Mouse (Mus musculus): Measurements from ENCODE around the gene Rrp9. TPM values are rescaled to one million over a fixed set of nuclear protein-coding genes. Genes with fewer than 3 reads are reported as not detected.
"Not testable (repeated sequence)": the region's sequence is repeated elsewhere in the genome, so short reads cannot be mapped to it uniquely, and the experiment has no call there.

Gene Rrp9
- total RNA-seq, 2 experiments from 2014 or later, result 28.0 to 37.2 TPM

GRCm38 (mm10) chr9:106473753-106474105 lies 2.0 kb upstream of the Rrp9 start:
- DNase-seq, result no peak

GRCm38 (mm10) chr9:106474456-106474855 lies 1.3 kb upstream of the Rrp9 start:
- DNase-seq, result peak; percentile 74 to 84

- DNase-seq, result peak in 1 of 2 experiments; percentile 51
Measured at GRCm38 (mm10) chr9:106475046-106475445, 717 bp upstream of the Rrp9 start.

GRCm38 (mm10) chr9:106476002-106476923 lies 500 bp downstream of the Rrp9 start:
- peak; percentile 80 to 82 for DNase-seq

GRCm38 (mm10) chr9:106476924-106477484 lies 1.2 kb downstream of the Rrp9 start, which contains the start of gene Parp3:
Gene Parp3 (minus strand): TSS chr9:106476949.
- peak; percentile 98 to 99 for DNase-seq

GRCm38 (mm10) chr9:106477649-106478048 lies 1.9 kb downstream of the Rrp9 start:
- no peak for DNase-seq

GRCm38 (mm10) chr9:106478101-106478500 lies 2.3 kb downstream of the Rrp9 start:
- DNase-seq, result no peak

- no peak for DNase-seq
Measured at GRCm38 (mm10) chr9:106480541-106480940, 4.8 kb downstream of the Rrp9 start.

- no peak for DNase-seq
Measured at GRCm38 (mm10) chr9:106481075-106481474, 5.3 kb downstream of the Rrp9 start.

GRCm38 (mm10) chr9:106481676-106482075 lies 5.9 kb downstream of the Rrp9 start:
- no peak for DNase-seq

GRCm38 (mm10) chr9:106482578-106483115 lies 6.9 kb downstream of the Rrp9 start:
- DNase-seq, result no peak

- no peak for DNase-seq
Measured at GRCm38 (mm10) chr9:106483136-106483535, 7.4 kb downstream of the Rrp9 start.

GRCm38 (mm10) chr9:106483606-106484005 lies 7.8 kb downstream of the Rrp9 start:
- DNase-seq, result no peak

GRCm38 (mm10) chr9:106485076-106485475 lies 9.3 kb downstream of the Rrp9 start:
- no peak for DNase-seq

GRCm38 (mm10) chr9:106487602-106488001 lies 11.8 kb downstream of the Rrp9 start:
- not testable (repeated sequence) for DNase-seq

- DNase-seq, result peak in 1 of 2 experiments; percentile 27
Measured at GRCm38 (mm10) chr9:106499667-106500066, 23.9 kb downstream of the Rrp9 start, which contains the start of gene Iqcf1. Gene Iqcf1 (plus strand): TSS chr9:106499967.

- DNase-seq, result no peak
Measured at GRCm38 (mm10) chr9:106501846-106502245, 26.1 kb downstream of the Rrp9 start.

GRCm38 (mm10) chr9:106504246-106504645 lies 28.5 kb downstream of the Rrp9 start:
- DNase-seq, result no peak

GRCm38 (mm10) chr9:106509356-106509755 lies 33.6 kb downstream of the Rrp9 start:
- DNase-seq, result no peak

GRCm38 (mm10) chr9:106512729-106513450 lies 37.1 kb downstream of the Rrp9 start:
- DNase-seq, result no peak

GRCm38 (mm10) chr9:106513566-106513965 lies 37.8 kb downstream of the Rrp9 start:
- no peak for DNase-seq

GRCm38 (mm10) chr9:106514273-106514672 lies 38.5 kb downstream of the Rrp9 start, which contains the start of gene Iqcf5:
Gene Iqcf5 (plus strand): TSS chr9:106514573.
- no peak for DNase-seq

Data from adrenal gland, postnatal 36 days (tissue).